Mouse (Mus musculus) retina, embryonic 14.5 days (tissue): ENCODE measurements around the gene Ccdc62.

Source experiments
- DNase-seq: peaks from one replicate; pipeline ENCODE4 v3.0.0-alpha.2; 2015; ENCODE audit warnings: low spot score

Ccdc62 gene

DNA sequence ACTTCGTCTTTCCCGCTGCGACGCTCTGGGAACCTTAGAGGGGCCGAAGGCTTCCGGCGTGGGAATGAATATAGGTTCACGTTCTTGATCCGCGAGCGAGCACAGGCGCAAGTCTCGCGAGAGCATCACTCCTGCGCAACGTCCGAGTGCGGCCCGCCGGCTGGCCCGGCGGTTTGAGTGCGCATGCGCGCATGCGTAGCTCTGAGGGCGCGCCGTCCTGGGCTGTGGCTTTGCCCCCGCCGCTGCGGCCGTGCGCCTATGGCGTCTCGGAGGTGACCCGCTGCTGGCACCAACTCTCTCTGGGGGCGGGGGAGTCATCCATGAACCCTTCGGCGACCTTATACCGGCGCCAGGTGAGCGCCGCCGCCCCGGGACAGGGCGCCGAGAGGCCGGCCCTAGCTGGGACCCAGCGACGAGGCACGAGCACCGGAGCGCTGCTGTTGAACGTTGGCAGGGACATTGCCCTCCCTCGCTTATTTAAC, at the start of gene Ccdc62:
TSS of gene Ccdc62 (plus strand) at position 172 of the 482 bp plus-strand sequence.
- peak; percentile 99 for DNase-seq

DNA sequence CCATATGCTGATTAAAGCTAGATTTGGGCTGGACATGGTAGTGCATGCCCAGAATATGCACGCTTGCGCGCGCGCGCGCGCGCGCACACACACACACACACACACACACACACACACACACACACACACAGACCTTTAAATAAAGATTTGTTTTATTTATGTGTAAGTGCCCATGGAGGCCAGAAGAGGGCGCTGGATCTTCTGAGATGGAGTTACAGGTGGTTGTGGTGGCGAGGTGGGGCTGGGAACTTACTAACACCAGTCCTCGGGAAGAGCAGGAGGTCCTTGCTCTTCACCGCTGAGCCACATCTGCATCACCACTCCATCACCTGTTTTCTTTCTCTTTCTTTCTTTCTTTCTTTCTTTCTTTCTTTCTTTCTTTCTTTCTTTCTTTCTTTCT, 49.7 kb upstream of the Ccdc62 start:
- no peak for DNase-seq

DNA sequence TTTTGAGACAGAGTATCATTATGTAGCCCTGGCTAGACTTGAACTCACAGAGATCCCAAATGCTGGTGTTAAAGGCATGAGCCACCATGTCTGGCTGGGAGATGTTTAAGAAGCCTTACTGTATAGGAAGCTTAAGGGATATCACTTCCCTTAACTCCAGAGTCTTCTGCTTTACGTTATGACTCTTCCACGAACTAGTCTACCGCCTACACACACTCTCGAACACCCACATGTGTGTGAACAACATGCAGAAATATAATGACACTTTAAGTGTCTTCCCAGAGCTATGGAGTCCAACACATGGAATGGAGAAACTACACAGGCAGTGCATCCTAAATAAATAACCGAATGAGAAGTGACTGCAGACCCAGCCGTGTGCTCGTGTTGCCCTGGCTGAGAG, 46.6 kb upstream of the Ccdc62 start:
- DNase-seq: no peak

DNA sequence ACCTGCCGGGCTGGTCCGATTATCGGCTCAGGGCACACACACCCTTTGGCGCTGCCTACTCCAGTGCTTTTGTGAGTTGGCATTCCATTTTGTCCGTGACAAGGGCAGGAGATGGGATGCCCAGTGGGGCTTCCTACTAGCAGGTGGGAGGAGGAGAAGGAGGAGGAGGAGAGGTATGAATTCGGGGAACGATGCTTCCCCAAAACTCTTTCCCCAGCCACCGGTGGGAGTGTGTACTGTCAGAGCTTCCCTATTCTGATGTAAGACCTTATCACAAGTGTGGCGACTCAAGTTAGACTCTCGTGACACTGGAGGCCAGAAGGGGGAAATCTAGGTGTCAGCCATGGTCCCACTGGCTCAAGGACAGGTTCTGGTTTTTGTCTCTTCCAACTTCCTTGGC, 46.1 kb upstream of the Ccdc62 start:
- DNase-seq: no peak

DNA sequence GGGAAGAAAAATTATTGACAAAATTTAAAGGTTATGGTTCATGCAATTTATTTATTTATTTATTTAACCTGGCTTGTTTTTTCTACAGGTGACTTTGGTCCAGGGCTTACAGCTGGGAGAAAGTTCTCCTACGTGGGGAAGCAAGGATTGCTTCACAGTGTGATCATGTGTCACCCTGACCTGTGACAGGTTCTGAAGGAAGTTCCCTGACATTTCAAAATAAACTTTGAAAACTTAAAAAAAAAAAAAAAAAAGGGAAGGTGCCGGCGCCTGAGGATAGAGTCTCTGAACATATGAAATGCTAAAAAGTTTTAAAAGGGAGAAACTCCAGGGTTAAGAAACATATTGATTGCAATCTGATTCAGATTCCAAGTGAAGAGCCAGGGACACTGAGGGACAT, 44.1 kb upstream of the Ccdc62 start:
- no peak for DNase-seq

DNA sequence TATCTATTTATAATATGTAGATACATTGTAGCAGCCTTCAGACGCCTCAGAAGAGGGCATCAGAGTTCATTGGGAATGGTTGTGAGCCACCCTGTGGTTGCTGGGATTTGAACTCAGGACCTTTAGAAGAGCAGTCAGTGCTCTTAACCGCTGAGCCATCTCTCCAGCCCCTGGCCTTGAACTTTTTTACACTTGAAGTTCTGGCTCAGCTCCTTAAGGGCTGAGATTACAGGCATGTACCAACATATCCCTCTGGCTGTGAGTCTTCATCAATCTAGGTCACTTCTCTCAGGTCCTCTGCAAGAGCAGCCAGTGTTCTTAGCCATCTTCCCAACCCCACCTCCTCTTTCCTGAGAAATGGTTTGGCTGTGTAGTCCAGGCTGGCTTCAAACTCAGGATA, 40.2 kb upstream of the Ccdc62 start:
- no peak for DNase-seq

DNA sequence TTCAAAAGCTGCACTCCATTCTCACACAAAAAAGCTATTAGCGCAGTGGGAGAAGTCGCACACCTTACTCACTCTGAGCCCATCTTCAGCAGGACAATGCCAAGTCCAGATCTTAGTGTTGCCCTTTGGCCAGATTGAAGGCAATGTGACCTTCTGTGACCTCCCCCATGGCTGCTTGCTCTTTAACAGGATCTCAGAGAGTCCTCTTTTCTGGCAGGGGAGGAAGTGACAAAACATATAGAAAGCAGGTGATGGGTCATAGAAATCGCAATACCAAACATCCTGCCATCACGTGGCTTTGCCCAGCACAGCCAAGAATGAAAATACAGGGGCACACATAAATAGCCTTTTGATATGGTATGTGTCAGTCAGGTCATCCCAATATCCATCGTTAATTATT, 39.5 kb upstream of the Ccdc62 start:
- no peak for DNase-seq

DNA sequence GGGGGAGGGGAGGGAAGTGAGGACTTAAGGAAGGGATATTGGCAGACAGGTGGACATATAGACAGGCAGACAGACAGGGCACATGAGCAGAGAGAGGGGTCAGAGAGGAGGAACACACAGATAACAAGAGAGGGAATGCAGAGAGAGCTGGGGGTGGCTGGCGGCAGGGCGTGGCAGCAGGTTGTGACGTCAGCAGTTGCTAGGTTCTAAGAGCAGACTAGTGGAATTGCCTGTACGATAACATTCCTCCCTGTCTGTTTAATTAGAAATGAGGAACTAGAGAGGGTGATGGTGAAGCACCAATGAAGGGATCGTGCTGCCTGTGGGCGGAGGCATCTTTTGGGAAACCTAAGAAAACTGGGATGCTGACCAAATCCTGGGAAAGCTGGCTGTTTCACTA, 38.8 kb upstream of the Ccdc62 start:
- peak; percentile 56 for DNase-seq

DNA sequence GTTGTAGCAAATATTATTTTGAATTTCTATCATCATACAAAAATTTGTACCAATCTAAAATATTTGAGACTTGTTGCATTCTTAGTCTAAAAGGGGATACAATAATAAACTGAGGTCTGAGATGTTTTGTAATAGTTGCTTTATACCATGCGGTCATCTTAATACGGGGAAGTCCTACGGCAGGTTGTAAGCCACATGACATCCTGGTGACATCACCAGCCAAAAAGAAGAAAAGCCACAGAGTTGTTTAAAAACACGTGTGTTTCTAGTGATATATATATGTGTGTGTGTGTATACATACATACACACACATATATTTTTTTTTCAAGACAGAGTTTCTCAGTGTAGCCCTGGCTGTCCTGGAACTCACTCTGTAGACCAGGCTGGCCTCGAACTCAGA, 37.0 kb upstream of the Ccdc62 start:
- DNase-seq: no peak

DNA sequence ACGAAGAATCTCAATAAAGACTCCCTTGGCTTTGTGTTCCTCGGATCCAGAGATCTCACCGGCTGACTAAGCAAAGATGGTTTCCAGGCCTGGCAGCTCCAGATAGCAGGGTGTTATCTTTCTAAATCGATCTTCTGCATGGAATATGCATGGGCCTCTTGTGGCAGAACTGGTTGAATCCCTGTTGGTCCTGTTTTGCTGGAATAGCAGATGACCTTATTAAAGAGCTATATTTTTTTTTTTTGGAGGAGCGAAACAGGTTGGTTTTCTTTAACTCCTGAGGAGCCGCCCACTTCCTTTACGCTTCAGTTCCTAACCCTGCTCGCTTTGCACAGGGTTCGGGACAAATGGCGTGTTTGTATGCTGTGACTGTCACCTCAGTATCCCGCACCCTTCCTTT, 34.1 kb upstream of the Ccdc62 start:
- no peak for DNase-seq

DNA sequence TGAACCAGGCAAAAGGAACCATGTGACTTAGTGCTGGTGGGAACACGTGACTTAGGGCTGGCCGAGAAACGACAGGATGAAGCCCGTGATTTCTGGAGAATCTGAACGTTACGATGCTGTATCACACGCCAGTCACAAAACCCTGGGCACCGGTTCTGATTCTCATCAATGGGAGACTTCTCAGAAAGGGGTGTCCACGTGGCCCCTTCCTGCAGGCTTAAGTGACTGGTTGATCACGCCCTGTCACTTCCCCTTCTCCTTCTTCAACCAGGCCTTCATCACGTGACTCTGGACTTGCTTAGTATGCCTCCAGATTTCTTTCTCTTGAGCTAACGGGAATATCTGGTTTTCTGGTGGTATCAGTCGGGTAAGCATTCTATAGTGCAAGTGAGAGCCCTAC, 33.1 kb upstream of the Ccdc62 start:
- no peak for DNase-seq

DNA sequence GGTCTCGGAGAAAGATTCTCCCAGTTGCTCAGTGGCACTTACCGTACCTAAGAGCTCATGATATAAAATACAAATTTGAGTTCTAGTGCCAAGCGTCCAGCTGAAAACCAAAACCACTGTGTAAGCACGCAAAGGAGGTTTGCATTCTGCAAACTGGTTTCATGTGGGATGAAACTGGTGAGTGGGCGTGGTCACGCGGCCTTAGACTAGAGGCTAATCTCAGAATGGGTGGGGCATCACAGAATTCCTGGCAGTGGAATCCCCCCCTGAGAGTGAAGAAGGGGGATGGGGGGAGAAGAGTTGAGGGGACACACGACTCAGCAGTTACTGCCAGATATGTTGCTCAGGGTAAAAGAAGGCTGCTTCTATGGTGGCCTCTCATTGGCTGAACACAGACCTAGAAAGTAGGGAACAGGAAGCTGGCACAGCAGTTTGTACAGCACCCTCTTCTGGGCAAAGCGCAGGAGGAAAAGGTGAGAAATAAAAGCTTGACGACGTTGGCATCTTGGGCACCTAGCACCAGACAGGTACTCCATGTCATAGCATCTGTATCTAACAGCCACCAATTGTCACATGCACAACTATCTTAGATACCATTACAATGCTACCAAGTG, 26.3 kb upstream of the Ccdc62 start:
- DNase-seq: no peak

DNA sequence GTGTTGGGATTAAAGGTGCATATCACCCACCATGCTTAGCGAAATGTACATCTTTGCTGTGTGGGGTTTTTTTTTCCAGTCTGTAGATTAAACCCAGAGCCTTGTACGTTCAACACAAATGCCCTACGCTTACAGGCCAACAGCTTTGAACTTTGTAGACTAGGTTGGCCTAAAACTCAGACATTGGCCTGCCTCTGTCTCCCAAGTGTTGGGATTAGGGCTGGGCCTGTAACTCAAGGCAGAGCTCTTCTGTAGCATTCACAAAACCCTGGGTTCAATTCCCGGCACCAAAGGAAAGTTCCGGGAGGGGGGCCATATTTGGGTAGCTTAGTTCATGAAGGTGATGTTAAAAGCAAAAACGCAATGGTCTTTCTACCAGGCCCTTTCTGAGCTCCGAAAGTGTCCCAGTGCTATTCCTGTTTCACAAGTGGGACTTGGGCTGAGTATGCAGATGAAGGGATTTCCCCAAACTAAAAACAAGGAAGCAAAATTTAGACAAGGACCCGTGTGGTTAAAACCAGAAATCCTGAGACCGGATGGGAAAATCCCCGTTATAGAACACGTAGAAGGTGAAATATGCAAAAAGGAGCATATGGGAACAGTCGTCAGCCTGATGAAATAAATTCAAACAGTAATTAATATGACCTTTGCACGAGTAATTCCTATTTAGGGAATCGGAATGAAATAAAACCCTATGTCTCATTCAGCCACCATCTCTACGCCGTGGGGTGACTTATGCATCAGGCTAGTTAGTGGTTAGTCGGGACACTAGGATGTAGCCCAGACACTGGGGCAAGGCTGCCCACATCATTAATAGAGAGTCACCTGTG, 24.1 kb upstream of the Ccdc62 start:
- DNase-seq: no peak

DNA sequence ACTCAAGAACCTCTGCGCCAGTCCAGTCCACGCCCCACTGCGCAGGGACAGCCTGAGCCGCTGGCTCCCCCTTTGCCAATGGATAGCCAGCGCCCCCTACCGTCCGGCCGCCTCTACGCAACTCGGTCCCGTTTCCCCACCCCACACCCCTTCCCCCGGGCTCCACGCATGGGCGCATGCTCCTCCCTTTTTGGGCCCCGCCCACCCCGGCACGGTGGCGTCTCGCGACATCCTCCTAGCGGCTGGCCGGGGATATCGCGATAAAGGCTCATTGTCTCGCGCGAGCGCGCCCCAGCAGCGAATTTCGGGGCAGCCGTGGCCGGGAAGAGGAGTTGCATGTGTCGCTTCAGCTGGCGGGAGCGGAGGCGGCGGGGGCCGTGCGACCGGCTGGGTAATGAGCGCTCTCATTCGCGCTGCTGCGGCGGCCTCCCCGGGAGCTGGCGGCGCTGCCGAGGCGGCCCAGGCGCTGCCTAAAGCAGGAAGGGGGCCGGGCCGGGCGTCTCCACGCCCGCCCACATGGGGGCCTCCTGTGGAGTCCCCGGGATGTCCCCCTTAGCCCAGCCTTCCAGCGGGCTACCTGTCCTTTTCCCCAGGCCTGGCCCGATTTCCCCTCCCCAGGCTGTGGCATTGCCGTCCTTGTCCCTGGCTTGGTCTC, 23.4 kb upstream of the Ccdc62 start, which contains the start of gene Denr:
TSS of gene Denr (plus strand) at position 200 of the 655 bp plus-strand sequence.
- DNase-seq: peak; percentile 99

DNA sequence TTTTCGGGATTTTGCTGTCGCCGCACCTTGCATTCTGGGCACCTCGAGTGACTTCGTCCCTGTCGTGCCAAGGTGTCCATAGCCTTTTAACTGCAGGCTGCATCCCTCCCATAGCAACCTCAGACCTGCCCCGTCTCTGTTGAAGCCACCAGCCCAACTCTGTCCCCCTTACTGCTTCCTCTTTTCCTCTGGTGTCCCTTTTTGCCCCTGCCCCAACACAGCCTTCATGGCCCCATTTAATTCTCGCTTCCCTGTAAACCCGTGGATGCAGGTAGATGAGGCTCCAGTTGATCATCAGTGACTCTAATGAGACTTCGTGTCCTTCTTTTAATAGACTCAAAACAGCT, 22.9 kb upstream of the Ccdc62 start:
- no peak for DNase-seq

DNA sequence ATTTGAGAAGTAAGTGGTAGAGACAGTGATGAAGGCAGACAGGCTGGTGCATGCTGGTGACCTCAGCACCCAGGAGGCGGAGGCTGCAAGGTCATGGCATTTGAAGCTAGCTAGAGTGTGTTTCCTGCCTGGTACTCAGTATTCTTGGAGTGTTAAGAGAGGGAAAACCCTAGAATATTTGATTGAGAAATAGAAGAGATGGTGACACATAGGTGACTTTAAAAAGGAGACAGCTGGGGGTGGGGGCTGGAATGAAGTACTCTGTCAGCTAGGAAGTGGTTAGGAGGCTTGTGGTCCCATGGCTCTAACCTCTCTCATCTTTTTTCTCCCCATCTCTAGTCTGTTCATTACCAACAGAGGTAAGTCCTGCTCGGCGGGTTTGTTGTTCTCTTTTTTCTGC, 15.6 kb upstream of the Ccdc62 start:
- no peak for DNase-seq

DNA sequence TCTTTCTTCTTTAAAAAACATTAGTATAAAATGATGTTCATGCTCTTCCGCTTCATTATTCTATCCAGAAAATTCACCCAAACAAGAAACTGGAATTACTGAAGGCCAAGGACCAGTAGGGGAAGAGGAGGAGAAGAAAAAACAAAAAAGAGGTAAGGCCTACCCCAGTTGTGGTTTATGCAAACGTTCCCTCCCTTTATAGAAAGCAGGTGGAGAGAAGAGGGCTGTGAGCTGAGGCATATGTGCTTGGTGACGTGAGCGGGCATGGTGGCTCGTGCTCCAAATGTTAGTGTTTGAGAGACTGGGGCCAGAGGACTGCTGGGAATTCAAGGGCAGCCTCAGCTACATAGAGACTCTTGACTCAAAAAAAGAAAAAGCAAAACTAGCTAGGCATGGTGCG, 8.4 kb upstream of the Ccdc62 start:
- no peak for DNase-seq

DNA sequence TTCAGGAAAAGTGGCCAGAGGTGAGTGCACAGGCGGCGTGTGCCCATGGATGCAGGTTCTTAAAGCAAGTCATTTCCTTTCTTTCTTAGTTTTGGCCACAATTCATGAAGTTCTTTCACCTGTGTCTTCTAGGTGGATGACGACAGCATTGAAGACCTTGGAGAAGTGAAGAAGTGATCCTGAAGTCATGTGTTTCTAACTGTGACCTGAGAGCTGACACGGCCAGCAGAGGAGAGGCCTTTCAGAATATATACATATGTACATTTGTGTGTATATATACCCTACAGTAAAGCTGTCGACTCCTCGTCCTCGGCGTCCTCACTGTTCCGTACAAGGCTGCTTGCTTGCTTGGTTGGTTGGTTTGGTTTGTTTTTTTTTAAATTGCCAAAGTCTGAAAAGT, 3.4 kb upstream of the Ccdc62 start, which contains the start of gene Gm43518:
TSS of gene Gm43518 (plus strand) at position 301 of the 400 bp plus-strand sequence.
- DNase-seq: no peak

DNA sequence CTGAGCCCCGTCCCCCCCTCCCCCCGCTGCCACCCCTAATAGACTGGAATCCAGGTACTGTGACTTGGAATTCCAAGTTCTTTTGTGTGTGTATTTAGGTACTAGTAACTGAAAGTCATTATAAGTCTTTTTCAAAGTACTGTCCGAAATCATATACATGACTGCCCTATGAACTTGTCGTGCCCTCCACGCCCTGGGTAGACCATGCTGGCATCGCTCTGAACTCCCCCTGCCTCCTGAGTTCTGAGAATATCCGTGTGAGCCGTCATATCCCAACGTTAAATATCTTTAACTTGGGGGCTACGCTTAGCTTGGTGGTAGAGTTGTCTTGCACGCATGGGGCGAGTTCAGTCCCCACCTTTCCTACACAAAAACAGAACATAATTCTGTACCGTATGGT, 652 bp downstream of the Ccdc62 start:
- DNase-seq: peak; percentile 23

DNA sequence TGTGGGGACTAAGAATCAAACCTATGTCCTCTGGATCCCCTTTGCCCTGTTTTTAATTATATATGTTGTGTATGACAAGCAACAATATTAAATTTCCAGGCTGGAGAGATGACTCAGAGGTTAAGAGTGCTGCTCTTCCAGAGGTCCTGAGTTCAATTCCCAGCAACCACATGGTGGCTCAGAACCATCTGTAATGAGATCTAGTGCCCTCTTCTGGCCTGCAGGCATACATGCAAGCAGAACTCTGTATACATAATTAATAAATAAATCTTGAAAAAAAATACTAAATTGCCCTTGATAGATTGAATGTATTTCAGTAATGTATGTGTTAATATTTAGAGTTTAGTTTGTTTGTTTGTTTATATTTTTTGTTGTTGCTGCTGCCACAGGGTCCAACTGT, 2.4 kb downstream of the Ccdc62 start:
- no peak for DNase-seq

DNA sequence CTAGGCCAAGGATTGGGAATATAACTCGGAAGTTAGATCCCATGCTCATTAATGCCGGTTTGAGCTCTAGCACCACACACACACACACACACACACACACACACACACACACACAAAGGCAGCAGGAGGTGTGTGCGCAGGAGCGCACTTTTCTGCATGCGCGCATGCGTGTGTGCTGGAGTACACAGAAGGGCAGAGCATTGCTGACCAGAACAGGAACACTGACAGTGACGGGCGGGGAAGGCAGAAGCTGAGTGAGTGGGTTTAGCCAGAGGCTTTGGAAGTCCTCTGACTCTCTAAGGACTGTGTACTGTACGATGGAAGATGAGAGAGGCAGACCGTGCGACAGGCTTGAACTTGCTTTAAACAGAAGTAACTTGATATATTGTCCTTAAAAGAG, 3.1 kb downstream of the Ccdc62 start:
- no peak for DNase-seq

DNA sequence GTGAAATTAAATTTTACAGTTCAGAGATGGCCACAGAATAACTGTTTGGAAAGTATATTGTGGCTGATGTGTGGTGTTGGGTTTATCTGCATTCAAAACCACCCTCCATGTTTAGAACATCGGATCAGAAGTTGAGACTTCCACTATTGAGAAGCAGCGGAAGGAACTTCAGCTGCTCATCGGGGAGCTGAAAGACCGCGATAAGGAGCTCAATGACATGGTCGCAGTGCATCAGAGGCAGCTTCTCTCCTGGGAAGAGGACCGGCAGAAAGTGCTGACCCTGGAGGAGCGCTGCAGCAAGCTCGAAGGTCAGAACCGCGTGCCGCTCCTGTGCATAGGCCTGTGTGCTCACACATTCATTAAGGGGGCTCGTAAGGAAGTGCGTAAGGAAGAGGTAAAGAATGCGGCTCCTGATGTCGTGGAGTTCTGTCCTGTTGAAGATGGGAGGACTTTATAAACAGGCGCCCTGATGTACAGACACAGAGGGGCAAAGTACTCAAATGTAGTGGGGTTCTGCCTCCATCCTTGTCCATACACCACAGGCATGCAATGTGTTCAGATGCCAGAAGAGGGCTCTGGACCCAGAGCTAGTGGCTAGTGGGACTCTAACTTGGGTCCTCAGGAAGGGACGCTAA, 3.6 kb downstream of the Ccdc62 start:
- peak; percentile 63 for DNase-seq

DNA sequence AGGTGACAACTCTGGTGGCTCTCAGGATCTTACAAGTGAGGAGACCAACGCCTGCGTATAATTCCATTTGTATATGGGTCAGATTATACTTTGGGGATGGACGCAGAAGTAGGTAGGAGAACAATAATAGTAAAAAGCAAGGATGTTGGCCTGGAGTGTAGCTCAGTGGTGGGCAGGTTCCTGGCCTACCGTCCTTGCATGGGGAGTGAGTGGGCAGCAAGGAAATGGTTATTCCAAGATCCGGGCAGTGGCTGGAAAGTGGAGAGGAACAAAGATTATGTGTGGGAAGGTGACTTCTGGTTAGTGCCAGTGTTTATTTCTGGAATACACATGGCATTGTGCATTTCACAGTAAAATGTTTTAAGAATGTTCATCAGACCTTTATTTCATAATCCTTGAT, 5.5 kb downstream of the Ccdc62 start:
- DNase-seq: no peak
